Mouse (Mus musculus) embryo, embryonic 11 days (tissue): ENCODE data around the gene Atf3.

ENCODE experiments used
- DNase-seq: peaks from one replicate; pipeline ENCODE4 v3.0.0-alpha.2; 2015

The Atf3 gene

GRCm38 (mm10) chr1:191217939-191218338, at the start of gene Atf3:
Gene Atf3 (minus strand): TSS chr1:191218039.
- no peak for DNase-seq

- DNase-seq: no peak
These were observed 49.3 kb upstream of the Atf3 start for GRCm38 (mm10) chr1:191267162-191267561.

DNA sequence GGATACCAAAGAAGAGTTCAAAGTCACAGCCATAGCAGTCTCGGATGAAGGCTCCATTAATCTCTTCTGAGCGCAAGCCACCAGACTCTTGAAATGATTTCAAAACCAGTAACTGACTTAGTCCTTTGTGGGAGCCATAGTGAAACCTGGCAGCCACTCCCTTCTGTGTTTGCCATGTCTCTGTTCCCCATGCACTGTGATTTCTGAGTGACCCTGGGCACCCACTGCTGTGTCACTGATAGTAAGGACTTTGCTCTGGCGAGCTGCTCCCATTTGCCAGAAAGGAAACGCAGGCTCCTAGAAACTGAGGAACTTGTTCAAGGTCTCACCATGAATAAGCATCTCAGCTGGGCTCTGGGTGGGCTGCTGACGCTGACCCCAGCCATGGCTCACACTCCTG, 45.6 kb upstream of the Atf3 start:
- no peak for DNase-seq

DNA sequence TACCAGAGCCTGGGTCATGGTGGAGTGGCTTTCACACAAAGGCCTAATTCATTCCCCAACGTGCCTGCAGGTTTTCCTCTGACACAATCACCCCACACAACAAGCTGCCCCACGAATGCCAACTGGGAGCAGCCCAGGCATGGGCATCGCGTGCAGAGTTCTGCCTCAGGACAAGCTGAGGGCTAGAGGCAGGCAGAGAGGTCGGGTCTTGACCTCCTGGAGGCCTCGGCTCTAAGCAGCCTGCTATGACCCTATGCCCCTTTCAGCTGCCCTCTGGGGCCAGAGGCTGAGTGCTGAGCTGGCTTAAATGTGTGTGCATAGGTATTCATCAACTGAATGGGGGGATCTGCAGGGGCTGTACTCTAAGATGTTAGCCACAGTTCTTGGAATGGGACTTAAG, 44.0 kb upstream of the Atf3 start:
- DNase-seq: peak; percentile 41

- DNase-seq: no peak
These were observed 41.8 kb upstream of the Atf3 start for GRCm38 (mm10) chr1:191259661-191260060.

DNA sequence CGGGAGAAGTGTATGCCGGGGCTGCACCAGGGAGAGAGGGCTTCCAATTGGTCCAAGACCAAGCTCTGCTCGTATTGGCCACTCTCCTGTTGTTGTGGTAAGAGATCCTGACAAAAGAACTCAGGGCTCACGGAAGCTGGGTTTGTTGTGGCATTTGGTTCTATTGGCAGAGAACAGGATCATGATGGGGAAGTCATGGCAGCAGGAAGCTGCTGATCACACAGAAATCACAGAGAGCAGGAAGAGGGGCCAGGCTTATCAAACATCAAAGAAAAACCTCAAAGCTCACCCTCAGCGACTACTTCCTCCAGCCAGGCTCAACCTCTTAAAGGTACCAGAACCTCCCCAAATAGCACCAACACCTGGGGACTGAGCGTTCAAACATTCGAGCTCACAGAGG, 41.3 kb upstream of the Atf3 start:
- DNase-seq: no peak

DNA sequence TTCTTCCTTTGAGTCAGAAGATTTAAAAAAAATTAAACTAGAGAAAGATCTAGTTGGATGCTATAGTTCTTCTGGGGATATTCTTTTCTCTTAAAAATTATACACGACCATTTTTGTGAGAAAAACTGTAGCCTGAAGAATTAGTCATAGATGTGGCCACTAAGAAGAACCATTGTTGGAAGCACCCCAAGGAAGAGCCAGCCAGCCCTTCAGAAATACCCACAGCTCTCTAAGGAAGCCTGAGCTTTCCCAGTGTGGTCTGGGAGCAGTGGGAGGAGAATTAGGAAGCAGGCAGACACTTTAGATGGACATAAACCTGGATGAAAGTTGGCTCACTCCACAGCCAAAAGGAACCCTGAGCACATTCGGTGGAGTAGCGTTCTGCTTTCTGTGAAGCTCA, 40.7 kb upstream of the Atf3 start:
- DNase-seq: no peak

- no peak for DNase-seq
These were observed 40.1 kb upstream of the Atf3 start for GRCm38 (mm10) chr1:191257981-191258380.

DNA sequence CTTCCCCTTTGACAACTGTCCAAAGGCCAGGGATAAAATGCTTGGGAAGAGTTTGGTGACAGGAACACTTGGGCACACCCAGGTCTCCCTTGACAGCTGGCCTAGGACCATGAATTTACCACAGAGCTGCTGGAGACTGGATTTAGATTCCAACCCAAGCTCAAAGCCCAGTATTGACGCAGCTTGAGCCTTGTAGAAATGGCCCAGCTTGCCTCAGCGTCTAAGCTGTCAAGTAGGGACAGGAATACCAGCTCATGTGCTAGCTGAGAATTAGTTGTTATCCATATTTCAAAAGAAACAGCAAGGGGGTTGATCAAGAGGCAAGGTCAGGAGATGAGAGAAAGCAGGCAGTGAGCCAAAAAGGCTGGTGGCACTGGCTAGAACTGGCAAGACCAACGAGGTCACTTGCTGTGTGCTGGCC, 39.5 kb upstream of the Atf3 start:
- no peak for DNase-seq

DNA sequence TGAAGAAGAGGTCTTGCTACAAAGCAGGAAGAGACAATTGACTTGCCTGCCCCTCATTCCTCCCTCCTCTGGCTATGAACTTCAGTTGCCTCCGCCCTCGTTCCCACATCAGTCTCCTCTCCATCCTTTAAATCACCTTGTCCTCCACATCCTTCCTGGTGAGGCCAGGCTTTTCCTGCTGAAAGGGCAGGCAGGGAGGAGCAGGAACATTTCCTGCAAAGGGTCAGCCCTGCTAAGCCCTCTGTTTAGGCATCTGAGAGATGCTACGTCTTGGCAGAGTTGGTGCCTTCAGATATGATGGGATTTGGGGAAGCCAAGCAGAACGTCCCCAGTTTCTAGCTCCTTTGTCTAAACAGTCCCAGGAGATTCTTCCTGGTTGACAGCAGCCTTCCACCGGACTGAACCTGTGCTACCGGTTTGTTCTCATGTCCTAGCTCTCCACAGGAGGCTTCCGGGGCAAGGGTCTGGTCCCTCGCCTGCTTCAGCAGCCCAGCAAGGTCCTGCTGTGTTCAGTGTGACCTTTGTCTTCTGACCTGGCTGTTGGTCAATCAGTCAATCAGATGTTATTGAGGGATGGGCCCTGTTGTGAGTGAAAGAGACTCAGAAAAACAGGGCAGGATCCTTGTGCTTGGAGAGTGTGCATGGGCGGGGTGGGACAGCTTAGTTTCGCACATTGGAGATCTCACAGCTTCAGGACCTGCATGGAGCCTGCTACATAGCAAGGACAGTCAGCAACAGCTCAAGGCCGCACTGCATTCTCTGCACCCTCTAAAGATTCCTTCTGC, 38.9 kb upstream of the Atf3 start:
- no peak for DNase-seq

GRCm38 (mm10) chr1:191256134-191256533, 38.3 kb upstream of the Atf3 start:
- DNase-seq: no peak

- peak; percentile 27 for DNase-seq
These were observed 36.6 kb upstream of the Atf3 start for GRCm38 (mm10) chr1:191254448-191254847.

DNA sequence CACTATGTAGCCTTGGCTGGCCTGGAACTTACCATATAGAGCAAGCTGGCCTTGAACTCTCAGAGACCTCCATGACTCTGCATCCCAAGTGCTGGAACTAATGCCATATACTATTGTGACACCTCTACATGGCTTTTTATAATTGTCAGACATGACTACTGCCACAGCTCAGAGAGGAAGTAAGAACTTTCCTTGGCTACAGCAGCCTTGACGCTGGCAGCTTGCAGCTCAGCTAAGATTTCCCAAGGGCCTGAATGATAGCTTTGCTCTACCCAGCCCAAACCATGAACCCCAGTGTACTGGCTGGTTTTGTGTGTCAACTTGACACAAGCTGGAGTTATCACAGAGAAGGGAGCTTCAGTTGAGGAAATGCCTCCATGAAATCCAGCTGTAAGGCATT, 35.8 kb upstream of the Atf3 start:
- DNase-seq: no peak

GRCm38 (mm10) chr1:191249975-191250374, 32.1 kb upstream of the Atf3 start:
- no peak for DNase-seq

DNA sequence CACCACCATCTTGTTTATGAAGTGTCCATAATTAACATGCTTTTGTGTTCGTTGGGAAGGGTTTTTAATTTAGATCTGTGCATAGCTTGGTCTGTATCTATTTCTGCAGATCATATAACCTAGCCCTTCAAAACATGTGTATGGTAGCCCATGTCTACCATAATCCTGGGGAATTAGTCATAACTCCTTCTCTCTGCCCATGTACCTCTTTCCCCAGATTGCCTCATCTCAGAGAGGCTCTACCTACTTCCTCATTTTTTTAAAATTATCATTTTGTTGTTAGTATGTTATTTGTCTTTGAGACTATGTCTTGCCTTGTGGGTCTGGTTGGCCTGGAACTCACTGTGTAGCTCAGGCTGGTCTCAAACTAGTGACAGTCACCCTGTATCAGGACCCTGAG, 30.6 kb upstream of the Atf3 start:
- DNase-seq: no peak

GRCm38 (mm10) chr1:191247561-191247960, 29.7 kb upstream of the Atf3 start:
- DNase-seq: no peak

DNA sequence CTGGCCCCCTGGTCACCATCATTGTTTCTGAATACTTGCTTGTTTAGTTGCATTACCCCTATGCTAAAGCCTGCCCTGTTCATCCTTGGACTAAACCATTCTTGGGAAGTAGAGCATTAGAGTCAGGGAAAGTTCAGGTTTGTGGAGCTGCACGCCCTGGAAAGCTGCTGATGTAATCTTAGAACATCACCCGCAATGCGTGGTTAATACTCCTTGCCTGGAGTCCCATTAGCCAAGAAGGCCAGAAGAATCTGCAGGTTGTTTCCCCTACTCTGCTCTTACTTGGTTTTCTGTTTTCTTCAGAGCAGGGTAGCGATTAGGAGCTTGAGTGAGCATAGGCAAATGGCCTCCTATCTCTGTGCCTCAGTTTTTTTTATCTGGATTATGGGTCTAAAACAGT, 26.0 kb upstream of the Atf3 start:
- DNase-seq: no peak

GRCm38 (mm10) chr1:191242065-191242698, 24.3 kb upstream of the Atf3 start:
- DNase-seq: peak; percentile 52

DNA sequence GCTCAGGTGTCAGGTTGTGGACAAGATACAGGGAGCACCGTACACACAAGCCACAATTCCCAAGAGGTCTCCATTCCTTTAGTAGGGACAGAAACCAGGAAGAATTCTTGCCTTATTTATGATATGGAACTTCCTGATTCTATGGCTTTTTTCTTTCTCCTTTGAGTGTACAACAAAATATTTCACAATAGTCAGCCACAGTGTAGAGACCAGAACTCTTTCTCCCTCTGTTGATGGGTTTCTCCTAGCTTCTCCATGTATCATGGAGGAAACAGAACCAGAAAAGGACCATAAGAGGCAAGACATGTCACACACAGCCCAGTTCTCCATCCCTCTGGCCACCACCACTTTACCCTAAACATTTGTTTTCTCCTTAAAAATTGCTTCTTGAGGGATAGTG, 23.7 kb upstream of the Atf3 start:
- no peak for DNase-seq

DNA sequence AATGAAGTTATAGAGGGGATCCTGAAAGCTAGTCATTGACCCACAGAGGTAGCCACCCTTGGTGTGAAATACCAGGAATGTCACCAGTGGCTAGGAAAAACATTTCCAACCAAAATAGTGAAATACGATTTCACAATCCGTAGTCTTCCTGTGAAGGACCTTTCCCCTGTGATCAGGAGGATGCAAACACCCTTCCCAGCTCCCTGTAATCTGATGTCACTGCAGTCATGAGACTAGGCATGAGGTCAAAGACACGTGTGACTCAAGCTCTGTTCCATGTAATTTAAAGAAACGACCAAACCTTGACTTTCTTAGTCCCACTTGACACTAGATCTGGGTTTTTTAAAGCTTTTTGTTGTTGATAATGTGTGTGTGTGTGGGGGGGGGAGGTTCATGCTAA, 21.8 kb upstream of the Atf3 start:
- no peak for DNase-seq

GRCm38 (mm10) chr1:191235788-191236542, 18.1 kb upstream of the Atf3 start:
- DNase-seq: no peak

DNA sequence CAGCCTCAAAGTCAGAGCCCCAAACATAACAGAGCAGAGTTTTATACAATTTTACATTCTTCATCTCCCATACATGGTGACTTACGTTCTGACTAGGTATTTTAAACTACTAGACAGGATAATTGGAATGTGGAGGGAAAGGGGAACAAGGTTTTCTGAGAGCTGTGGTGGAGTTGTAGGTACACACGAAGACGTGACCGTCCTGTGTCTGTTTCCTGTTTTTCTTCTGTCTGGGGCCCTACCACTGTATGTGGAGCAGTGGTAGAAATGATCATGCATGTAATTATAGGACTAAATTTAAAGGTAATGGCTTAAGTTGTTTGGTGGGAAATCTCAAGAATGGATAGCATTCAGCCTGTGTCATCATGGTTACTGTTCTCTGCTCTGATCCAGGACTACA, 17.0 kb upstream of the Atf3 start:
- no peak for DNase-seq

DNA sequence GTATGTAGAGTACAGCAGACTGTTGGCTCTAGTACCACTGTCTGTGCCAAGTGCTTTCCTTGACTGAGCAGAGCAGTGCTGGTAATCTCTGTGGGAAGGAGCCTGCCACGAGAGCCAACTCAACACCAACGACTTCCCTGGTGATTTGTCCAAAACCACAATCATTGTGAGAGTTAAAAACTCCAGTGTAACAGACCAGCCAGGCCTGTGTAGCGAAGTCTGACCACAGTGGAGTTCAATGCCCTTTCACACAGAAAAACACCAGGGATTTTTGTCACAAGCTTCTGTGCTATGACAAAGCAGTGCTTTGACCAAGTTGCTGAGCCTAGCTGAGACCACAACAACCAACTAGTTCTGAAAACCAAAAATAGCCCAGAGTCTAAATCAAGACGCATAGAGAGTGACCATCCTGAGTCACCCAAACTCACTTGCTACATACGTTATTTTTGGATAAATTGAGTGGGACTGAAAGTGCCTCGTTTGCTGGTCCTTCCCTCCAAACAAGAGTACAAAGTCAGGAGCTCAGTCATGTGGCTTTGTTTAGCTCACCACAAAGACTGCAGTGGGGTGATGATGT, 12.6 kb upstream of the Atf3 start:
- no peak for DNase-seq

DNA sequence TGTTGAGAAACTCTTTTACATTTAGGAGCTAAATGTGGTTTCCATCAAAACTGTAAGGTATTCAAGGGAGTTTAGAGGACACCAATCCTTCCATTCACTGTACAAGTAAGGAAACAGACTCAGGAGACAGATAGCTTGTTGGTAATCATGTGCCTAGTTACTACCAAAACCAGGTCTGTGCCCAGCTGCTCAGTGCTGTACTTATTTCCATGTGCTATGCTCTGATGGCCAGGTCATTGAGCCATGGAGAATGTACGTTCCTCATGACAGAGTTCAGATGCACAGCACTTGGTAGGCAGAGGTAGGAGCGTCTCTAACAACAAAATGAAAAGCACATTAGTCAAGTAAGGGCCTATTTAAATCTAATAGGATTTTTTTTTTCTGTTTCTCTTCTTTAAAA, 8.7 kb upstream of the Atf3 start:
- no peak for DNase-seq
